Mouse (Mus musculus): ENCODE results near the gene Nmt2.
A peak's percentile ranks its signal among the peaks of the same experiment; 100 is the strongest.

The Nmt2 gene

DNA sequence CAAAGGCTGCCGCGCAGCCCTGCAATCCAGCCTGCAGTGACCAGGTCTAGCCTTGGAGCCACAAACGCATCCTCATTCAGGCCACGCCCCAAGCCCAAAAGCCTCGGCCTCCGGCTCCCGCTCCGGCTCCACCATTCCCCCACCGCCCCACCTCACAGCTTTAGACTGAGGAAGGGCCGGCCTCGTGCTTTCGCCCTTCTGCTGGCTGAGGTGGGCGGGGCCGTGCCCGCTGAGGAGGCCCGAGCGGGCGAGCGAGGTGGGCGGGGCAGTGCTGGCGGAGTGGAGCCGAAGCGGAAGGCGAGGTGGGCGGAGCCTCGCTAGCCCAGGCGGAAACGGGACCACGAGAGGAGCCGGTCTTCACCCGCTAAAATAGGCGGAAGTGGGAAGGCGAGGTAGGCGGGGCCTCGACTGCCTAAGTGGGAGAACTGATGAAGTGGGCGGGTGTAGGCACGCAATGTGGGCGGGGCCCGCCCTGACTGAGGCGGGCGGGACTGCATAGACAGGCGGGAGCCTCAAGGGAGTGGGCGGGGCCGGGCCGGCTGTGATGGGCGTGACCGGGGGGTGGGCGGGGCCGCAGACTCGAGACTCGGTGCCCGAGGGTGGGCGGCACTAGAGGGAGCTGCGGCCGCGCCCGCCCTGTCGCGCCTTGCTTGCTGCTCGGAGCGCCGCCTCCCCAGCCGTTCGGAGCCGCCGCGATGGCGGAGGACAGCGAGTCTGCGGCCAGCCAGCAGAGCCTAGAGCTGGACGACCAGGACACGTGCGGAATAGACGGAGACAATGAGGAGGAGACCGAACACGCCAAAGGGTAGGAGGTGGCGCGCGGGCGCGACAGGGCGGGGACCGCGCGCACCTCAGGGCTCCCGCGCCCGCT lies at the start of gene Nmt2:
Gene Nmt2 (plus strand): TSS at position 611 of the 871 bp plus-strand sequence.
- peak; percentile 100 for DNase-seq

DNA sequence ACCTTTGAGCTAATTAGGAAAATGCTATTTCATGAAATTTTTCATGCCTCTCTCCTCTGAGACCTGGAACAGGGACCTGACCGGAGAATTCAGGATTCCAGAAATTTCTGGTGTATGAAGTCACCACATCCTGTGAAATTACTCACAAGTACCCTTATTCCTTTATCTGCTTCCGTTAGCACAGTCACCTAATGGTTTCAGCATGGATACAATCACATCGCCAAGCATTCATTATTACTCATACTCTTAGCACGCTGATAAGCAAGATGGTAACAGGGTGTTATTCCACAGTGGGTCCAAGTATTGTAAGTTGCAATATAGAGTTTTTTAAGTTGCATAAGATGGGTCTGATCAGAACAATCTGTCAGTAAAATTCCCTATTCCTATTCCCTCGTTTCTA lies 44.8 kb upstream of the Nmt2 start:
- DNase-seq, result no peak

DNA sequence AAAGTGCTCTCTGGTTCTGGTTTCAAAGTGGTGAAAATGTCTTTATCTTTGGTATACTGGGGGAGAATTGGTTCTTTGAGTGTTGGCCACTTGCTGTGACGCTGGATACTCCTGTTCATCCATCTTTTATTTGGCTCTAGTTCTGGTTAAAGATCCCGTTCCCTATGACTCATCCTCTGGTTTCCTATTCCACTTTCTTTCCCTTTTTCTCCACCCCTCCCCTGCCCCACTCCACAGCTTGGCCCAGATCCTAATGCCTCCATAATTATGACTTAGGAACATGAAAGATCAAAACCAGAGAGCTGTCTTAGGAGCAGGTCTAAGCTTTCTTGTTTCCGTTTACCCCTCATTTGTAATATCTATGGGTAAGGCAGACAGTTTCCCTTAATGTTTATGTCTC lies 39.8 kb upstream of the Nmt2 start:
- no peak for DNase-seq

DNA sequence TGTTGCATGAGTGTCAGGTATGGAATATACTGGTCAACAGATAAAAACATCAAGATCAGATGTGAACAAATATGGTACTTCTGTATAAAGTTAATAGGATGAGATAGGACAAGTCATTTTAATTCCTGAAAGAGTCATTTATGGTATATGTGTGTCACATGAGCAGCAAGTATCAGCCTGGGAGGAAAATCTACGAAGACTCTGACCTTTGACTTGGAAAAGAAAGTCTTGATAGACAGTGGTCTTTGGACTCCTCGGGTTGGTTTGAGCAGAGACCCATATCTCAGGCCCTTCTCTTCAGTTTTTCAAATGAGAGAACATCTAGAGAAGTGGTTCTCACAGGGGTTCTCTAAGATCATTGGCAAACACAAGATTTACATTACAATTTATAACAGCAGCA lies 32.7 kb upstream of the Nmt2 start:
- DNase-seq, result no peak

DNA sequence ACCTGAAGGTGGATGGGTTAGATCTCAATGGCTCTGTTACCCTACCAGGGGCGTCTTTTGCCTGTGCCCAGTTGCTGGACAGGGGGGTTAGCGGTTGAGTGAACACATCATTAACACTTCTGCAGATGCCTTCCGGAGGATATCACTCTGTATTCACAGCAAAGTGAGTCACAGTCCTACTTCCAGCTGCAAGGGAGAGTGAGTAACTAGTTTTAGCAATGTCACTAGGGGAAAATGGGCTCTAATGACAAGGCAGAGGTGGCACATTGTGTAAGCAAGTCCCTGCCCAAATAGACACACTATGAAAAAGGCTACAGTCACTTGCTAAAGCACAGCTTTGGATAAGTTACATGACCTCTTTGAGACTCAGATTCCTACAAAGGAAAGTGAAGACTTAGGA lies 17.5 kb upstream of the Nmt2 start:
- DNase-seq, result no peak

DNA sequence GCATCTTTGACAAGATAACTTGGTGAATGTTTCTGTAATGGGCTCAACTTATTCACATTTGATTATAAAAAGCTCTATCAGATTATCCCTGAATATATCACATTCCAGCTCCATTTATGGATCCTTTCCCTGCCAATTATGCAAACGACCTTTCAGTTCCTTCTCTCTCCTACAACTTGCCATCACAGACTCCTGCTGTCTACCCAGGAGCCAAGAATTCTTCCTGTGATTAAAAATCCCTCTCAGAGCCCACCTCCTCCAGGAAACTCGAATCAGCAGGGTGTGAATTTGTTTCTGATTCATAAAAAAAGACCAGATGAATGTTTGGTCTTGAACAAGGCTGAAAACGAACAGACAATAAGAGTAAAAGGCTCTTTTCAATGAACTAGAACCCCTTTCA lies 16.1 kb upstream of the Nmt2 start:
- no peak for DNase-seq

DNA sequence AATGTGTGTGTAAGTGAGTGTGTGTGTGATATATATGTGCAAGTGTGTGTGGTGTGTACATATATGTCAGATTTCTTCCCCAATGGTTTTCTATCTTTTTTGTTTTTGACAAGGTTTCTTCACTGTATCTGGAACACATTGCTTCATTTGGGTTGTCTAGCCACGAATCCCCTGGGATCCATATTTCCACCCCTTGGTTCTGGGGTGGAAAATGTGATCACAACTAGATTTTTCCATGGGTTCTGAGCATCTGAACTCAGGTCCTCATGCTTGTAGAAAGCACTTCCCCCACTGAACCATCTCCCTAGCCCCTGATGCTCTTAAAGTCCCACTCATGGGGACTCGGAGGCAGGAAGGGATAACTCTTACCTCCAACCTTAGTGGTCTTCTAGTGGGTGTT lies 10.7 kb upstream of the Nmt2 start:
- DNase-seq, result no peak

DNA sequence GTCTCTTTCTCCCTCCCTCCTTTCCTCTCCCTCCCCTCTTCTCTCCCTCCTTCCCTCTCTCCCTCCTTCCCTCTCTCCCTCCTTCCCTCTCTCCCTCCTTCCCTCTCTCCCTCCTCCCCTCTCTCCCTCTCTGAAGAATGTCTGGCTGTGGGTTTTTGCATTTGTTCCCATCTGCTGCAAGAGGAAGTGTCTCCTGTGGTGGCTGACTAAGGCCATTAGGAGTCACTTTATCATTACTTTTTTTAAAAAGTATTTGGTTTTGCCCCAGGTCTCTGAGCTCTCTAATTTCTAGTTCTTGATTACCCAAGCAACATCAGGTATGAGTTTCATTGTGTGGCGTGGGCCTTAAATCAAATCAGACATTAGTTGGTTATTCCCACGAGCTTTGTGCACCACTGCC lies 7.9 kb upstream of the Nmt2 start:
- no peak for DNase-seq

DNA sequence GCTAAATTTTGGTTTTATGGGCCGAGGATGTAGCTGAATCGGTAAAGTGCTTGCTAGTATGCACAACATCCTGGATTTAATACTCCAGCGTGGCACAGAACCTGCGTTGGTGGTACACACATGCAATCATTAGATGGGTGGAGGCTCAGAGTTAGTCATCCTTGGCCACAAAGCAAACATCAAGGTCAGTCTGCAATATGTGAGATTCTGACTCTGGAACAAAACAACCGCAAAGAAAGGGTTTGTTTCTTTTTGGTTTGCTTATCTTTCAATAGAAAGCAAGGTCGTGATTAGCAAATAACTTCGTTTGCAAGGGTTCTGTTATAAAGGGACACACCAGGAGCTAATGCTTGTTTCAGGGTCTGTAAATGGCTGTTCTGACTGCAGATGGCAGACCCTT lies 6.5 kb upstream of the Nmt2 start:
- DNase-seq, result no peak

DNA sequence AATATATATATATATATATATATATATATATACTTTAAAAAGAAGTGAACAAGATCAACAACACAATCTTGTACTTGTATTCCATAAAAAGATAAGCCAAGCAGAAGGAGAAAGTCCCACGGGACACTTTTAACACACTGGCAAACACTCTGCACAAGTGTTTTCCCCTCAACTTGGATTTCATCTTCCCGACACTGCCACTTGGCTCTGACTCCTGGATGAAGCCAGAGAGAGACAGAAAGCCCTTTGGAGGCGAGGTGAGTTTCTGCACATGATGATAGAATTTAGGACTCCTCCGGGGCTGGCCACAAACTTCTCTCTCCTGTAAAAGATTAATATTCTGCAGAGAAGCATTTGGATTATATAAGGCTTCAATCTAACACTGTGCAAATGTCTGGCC lies 2.7 kb upstream of the Nmt2 start:
- no peak for DNase-seq

DNA sequence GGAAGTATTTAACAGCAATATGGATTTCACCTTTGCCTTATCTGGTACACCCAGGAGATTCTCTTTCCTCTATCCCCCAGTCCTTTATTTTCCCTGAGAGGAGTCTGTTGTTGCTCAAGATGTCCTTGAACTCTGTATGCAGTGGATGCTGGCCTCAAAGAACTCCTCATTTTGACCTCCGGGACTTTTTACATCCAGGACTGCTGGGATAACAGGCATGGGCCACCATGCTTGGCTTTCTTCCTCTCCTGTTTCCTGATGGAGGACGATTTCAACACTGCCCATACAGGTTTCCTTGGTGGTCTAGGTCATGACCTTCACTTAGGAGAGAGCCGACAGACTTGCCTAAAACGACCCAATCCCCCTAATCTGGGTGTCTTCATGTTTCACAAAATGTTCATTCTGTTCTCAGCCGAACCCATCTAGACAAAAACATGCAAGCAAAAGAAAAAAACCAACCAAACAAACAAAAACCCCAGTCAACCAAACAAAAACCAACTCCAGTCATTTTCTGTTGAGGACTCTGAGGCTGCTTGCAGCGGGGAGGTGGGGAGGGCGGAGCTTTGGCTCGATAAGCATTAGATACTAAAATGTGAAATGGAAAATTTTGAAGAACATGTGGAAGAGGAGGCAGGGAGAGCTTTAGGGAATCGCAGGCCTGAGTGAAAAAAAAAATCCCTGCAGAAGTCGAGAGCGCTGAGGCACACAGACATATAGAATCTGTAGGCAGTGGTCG lies 978 bp upstream of the Nmt2 start:
- DNase-seq, result no peak

DNA sequence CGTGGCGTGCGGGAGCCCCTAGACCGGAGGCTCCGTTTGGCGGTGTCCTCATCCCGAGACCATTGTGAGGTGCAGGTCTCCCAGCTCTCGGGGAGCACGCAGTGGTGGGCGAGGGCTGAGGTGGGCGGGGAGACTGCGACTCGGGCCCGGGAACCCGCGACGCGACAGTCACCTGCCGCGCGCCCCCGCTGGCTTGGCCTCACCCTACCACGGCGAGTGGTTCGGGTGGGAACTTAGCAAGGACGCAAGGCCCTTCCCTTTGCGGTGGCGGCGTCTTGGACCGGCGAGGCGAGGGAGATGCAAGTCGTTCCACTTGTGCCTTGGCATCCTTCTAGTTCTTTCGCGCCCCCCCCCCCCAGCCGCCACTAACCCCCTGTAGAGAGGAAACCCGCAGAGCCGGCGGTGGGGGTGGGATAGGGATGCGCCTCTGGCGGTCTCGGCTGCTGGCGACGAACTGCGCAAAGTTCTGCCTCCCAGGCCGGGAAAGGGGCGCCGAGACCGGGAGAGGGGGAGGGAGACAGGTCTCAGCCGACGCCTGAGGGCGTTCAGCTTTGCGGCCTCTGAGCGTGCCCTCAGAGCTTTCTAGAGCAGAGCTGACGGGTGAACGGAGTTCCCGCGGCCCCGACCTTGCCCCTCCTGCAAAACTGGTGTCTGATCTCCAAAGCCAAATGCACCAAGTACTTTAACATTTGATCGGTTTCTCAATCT lies 615 bp downstream of the Nmt2 start:
- DNase-seq, result peak; percentile 62 to 75

DNA sequence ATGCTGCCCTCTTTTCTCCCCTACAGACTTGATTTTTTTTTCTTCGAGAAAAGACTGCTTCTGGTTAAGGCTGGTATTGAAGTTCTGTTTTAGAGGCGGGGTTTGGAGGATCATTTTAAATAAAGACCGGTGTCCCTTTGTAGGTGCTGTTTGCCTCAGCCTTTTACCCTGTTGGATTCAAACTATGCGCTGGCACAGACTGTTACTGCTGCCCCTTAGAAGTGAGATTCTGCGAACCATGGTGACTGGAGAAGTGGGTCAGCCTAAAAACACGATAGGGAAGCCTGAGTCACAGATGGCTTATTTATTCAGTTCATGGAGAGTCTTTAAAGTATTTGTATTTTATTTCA lies 1.1 kb downstream of the Nmt2 start:
- DNase-seq, result peak in 1 of 2 experiments; percentile 8

DNA sequence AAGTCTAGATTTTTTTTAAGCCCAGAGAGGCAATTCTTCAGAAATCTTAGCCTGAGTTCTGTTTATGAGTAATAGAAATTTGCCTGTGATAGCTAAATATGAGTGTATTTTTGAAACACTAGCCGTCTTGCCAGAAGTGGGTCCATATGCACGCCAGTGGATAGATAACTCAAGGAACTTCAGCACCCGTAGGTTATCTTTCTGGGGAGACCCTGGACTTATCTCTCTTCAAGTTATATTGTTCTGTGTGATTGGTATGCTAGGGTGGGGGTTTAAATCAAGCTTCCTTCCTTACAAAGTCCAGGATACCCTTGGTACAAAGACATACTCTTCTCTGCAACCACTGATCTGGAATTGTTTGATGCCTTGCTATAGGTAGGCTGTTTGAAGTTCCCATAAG lies 1.7 kb downstream of the Nmt2 start:
- DNase-seq, result no peak

DNA sequence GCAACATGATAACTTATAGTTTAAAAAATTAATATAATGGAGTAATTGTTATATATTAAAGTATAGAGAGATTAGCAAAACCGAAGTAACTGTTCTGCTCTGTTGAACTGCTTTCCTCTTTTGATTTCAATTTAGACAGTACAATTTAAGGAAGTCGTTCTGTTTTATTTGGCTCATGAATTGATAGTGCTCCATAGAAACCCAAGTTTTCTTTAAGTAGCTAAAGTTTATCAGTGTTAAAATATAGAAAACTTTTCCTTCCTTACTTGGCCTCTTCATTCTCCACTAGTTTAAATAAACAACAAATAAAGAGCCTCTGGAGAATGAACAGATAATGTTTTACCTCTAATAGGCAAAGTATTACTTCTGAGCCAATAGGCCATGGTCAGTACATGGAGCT lies 2.2 kb downstream of the Nmt2 start:
- DNase-seq, result no peak

DNA sequence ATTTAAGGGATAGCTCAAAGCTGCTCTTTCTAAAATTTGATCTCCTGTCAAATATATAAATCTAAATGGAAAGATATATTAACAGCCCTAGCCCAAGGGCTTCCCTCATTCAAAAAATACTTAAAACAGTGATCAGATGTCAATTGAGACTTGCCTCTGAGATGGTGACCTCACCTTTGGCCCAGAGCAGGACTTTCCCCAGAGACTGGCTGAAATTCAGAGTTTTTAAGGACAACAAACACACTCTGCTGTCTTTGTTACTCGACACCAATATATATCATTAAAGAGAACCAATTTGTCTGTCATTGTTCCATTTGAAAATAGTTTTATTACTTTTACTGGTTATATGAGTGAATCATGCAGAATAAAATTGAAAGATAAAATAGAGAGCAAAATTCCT lies 5.6 kb downstream of the Nmt2 start:
- DNase-seq, result no peak

DNA sequence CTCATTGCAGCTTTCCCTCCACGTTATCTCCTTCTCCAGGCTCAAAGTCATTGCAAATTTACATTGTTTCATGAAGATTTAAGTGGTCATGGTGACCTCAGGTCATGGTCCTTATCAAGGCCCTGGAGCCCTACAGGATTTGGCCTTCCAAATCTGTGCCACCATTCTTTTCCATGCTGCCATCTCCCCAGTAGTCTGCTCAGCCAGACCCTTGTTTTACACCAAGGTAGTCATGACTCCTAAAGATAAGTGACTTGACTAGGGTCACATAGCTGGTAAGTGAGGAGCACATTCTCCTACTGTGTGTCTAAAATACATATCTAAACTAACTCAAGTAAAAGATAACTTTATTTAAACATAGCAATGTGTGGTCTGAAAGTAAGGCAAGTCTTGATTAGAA lies 8.2 kb downstream of the Nmt2 start:
- DNase-seq, result no peak

DNA sequence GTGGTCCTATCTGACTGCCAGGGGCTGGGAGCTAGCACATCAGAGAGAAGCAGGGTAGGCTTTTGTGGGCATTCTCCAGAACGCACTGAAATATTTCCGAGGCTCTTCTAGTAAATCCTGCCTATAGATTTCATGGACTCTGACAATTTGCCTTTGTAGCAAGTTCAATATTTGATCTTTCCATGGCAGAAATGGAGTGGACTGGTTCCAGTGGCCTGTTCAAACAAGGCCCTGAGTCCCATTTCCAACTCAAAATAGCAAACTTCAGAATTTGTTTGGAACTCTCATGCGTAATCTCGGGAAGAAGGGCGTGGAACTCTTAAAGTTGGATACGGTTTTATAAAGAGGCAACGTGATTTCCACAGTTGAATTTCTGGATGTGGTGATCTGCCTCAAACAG lies 11.8 kb downstream of the Nmt2 start:
- DNase-seq, result no peak

DNA sequence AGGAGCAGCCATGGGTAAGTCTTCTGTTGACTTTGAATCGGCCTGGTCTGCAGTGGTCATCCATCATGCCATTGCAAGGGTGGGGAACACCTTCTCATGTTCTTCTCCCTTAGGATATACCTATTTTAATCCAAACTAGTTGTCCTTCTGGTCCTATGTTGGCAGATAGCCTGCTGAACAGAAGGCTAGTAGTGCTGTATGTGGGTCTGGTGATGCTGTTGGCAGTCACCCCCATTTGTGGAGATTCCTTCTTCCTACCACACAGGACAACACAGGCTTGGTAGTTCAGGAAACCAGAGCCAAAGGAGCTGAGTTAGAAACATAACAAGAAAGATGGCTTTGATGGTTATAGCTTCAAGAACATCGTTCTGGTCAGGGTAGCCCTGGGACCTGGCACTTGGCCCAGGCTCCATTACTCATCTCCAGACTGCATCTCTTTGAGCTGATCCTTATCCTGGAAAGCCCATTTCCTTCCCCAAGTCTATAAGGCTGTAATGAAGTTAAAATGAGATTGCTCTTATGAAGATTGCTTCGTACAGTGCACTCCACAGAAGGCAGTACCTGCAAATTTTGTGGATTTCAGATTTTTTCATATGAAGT lies 21.5 kb downstream of the Nmt2 start:
- peak; percentile 69 to 71 for DNase-seq

DNA sequence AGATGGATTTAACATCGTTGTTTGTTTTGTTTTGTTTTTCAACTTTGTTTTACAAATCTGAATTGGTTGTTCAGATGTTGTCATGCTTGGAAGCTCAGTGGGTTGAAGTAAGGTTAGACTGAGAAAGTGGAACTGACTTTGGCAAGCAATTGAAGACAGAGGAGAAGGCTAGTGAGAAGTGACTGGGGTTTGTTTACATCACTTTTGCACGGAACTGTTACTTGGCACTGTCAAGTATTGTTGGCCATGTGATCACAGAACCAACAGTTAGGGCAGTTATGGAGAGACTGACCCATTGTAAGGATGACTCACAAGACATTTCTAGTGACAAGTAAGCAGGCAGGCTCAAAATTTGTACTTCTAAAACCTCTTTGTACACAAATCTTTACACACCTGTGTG lies 39.1 kb downstream of the Nmt2 start:
- no peak for DNase-seq

DNA sequence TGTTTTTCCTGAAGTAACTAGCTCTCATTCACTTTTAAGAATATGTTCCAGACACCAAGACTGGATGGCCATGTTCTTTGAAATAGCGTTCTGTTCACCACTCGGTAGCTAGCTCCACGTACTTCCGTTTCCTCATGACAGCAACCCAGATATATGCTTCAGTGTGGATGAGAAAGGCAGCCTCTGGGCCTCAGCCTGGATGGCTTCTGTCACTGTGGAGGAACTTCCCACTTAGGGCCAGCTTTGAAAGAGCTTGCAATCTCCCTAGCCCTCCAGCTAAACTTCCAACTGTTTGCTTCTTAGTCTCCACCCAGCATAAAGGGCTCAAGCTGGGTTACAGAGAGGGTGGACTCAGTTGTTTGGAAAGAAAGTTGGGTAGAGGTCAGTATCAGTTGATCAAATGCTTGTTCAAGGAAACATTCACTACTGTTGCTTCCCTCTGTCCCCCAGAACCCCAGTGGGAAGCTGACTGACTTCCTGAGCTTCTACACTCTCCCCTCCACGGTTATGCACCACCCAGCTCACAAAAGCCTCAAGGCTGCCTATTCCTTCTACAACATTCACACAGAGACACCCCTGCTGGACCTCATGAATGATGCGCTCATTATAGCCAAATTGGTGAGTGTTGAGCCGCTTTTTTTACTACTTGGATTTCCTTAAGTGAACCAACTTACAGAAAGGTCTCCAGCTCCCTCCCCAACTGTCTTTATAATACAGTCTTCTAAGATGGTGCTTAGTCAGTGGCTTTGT lies 40.5 kb downstream of the Nmt2 start:
- DNase-seq, result no peak

DNA sequence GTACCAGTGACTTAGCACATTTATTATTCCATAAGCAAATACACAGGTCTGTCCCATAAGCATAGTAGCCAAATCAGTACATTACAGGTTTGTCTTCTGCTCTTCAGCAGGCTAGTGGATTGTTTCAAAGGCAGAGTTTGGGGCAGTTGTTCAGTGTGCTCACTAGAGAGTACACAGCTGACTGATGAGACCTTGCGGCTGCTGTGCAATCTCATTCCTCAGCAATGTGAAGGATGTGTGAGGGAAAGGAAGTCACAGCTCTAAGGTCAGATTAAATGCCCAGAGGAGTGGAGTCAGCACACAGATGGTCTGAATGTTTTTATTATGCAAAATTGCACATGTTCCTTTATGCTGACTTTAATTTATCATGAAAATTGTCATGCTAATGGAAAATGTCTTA lies 42.5 kb downstream of the Nmt2 start:
- DNase-seq, result peak in 1 of 2 experiments; percentile 8

DNA sequence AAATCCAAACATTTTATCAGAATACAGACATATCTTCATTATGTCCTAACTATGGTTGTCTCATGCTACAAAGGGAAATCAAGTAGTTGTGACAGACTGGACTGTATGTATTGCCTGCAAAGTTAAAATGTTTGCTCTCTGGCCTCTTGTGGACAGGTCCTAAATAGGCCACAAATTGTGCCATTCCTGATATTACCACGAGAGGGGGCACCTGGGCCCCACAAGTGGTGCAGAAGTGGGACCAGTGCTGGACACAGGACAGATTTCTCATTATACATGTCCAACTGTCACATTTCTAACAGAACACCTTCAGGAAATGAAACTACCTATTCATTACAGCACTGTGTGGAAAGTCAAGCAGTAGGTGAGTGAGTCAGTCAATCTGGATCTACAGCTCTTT lies 43.3 kb downstream of the Nmt2 start:
- peak; percentile 74 to 78 for DNase-seq
